Mouse (Mus musculus): ENCODE measurements around the gene Tln2.

Tln2 gene

DNA sequence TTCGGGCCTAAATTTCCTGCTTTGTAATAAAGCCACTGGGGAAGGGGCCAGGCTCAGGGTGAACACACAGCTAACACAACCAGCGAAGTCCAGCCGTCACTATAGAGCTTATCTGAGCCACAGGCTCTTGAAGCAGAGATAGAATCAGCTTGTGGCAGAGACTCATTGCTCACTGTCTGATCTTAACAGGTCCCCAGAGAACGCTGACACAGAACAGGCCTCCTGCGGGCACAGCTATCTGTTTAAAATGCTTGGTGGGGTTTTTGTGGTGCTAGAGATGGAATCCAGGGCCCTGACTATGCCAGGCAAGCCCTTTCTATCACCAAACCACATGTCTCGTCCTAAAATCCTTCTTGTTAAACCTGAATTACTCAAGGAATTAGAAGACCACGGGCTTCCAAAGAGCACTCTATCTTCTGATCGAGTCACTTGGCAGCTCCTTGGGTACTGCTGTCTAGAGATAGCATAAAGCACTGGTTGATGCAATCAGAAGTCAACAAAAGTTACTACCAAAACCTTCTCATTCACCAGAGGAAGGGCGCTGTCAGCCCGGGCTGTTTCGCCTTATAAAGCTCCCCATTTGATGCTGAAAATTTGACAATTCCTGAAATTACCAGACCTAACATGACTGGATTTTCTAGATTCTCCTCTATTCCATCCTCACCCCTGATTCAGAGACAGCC lies 95.9 kb downstream of the Tln2 start:
- no peak for DNase-seq

DNA sequence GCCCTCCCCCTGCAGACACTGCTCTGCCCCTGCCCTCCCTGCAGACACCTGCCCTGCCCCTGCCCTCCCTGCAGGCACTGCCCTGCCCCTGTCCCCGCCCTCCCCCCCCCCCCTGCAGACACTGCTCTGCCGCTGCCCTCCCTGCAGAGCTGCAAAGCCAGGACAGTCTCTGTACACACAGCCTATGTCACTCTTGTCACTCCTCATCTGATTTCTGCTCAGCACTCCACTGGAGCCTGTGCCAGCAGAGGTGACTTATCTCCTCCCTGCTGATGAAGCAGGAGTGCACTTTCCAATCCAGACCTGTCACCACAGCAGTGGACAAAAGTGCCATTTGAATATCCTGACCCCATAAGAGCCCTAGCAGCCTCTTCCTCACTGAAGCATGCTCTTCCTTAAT lies 118.0 kb downstream of the Tln2 start:
- DNase-seq: no peak

DNA sequence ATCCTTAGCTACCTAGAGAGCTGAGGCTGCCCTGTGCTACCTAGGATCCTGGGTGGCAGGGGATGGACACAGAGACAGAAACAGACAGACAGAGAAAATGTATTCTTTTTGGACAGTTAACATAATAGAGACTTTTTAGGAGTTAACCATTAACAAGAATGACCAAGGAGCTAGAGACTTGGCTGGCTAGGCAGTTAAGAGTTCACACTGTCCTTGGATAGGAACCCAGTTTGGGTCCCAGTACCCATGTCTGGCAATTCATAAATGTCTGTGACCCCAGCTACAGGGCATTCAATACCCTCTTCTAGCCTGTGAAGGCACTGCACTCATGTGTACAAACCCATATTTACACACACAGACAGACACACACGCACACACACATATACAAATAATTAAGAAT lies 122.0 kb downstream of the Tln2 start:
- DNase-seq: no peak

DNA sequence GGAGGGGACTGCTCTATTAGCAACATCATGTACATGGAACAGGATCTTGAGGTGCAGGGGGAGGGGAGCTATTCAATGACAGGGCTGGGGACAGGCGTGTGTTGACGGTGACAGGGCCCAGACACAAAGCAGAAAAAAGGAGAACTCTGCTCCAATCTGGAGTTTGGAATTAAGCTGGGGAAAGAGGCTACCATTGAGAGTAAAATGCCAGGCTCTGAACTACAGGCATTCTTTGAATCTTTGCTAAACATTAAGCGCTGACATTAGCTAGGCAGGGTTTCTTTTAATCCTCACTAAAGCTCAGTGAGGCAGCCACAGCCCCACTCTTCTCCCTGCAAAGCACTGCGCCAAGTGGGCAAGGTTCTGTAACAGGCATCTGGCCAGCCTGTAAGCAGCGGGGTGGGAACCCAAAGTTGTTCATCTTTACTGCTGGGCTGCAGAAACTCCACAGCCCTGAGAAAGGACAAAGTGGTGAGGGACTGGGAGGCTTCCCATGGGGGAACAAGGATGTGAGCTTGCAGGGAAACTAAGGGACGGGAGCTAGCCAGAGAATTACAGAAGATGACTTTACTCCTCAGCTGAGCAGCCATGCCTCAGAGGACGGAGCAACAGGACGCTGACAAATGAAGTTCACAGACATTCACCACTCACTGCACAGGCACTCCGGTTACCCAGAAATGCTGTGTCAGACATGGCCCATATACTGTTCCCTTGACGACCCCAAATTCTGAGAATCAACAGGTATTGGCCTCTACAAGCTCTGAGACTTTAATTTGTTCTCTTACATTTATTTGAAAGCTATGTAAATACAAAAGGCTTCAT lies 124.0 kb downstream of the Tln2 start:
- peak; percentile 13 for DNase-seq

DNA sequence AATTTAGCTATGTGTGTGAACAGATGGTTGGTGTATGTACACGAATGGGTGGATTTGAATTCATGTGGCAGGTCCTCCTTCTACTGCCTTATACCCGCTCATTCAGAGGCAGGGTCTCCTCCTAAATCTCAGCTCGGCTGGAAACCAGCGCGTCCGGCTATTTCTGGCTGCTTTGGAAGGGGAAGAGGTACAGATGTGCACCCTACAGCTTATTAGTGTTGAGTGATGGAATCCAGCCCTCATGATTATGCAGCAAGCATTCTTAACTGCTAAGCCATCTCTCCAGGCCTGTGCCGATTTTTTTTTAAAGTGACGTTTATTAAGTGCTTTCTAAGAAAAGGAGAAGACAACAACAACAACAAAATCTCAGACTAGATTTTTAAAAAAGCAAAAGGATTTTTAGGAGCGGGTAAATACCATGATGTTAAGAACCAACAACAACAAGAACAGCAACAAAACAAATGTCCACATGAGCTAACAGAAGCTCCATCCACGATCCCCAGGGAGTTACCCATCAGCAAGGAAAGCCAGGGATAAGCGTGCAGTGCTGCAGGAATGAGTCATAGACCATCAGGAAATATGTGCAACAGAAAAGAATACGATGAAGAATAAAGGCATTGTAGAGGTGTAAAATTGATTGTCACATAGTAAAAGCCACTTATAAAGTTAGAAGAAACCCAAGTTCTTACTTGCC lies 130.2 kb downstream of the Tln2 start:
- DNase-seq: peak; percentile 32

DNA sequence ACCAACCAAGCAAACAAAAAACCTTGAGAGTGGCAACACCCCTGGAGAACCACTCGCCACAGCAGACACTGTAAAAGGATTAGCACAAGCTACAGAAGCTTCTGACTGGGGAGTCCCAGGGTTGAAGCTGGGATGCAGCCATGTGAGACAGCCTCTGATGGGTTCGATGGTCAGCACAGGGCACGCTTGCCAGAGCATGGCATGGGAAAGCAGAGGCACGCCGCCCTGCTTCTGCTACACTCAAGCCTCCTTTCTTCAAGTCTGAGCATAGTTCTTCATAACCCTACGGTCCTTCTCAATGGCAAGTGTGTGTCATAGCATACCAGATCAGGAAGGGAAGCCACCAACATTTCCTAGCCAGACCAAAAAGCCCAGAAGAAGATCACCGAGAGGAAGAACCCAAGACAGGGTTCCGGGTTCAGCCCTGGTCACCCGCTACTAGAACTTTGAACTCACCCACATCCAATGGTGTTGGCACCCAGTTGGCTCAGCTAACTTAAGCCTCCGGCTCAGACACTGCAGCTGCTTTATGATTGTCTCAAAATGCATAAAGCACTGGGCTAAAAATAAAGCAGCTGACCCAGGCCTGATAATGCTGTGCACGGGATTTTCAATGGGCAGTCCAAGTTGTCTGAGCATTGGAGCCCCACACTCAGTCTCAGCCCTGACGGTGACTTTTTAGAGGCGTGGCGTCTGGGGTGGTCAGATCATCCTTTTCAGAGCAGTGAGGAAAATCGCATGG lies 131.0 kb downstream of the Tln2 start:
- no peak for DNase-seq

DNA sequence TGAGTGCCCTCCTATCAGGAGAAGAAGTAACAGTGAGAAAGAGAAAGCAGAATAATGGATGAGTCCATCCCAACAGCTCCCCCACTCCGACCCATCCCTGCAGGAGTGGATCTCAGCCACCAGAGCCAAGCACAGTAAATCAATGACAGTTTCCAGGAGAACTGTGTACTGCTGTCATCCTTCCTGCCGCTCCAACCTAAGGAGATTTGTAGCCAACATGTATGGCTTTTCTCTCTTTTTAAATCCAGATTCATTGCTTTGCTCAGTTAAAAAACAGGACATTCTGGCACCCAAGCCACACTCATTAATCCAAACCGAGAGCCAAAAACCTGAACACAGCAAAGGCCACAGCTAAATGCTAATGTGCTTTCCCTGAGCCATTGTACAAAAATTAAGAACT lies 133.2 kb downstream of the Tln2 start:
- no peak for DNase-seq

DNA sequence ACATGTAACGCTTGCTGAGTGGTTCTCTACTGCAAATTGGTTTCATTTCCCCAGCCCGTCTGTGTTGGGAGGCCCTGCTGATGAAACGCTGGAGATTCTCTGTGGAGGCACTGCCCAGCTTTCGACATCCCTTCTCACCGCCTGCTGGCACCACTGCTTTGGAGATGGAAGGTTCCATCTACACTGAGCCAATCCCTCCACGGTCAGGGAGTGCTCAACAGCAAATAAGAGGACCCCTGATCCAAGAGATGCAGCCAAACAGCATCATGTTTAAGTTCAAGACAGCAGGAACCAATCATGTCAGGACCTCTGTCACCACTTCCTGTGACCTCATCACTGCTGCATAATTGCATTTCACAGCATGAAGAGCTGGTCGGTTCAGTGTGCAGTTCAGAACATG lies 135.4 kb downstream of the Tln2 start:
- DNase-seq: no peak

DNA sequence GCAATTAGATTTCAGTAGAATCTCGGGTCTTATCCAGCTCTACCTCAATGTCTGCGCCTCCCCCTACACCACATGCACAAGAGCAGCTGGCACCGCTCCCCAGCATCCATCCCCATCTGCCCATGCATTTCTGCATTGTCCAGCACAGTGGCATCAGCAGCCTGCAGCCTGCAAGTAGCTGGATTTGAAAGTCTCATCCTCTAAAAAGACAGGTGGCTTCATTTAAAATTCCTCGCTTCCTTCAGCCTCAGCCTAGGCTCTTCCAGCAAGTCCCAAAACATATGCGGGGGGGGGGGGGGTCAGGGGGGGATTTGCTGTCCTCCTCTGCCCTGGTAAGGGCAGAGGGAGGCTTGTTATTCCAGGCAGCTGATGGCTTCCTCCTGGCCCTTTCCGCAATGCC lies 141.4 kb downstream of the Tln2 start:
- no peak for DNase-seq

DNA sequence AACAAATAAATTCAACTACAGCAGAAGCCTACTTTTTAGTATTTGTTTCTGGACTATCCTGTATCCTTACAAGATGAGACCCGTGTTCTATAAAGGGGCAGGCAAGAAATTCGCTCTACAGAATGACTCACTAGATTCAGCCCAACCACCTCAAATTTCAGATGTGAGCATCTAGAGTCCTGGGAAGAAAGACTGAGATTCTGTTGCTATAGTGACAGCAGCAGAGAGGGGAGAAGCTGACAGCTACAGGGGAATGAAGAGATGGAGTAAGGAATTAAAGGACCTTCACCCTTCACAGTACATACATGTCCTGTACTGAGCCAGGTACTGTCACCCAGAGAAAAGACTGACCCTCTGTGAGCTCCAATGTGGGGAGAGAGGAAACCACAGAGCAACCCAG lies 148.8 kb downstream of the Tln2 start:
- no peak for DNase-seq

DNA sequence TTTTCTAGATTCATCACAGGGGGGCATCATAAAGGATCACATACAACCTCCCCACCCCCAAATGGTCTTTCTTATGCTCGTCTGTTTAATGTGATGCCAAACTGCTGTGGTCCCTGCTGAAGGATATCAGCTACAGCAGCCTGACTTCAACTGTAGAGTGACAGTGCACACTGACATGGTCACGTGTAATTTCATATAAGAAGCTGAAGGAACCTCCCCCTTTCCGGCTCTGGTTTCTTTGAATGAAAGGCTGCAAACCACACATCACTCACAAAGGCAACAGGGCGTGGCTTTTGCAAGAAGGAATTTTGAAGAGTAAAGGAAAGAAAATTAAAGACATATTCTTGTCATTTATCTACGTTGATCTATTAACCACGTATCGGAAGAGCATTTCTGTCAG lies 154.8 kb downstream of the Tln2 start:
- no peak for DNase-seq

DNA sequence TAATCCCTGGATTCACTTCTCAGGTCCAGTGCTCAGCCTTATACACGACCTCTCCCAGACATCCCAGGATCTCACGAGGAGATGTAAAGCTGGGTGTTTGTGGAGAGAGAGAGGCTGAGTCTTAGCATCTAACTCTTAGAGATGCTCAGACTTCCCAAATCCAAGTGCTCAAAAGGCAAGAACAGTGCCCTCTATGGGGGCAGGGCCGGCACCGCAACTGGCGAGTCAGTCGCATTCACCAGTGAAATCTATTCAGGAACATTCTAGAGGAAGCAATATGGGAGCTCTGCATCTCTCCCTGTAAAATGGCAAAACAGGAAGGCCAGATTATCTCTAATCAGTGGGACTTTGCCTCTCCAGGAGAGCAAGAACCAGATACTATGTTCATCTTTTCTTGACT lies 159.9 kb downstream of the Tln2 start:
- no peak for DNase-seq

DNA sequence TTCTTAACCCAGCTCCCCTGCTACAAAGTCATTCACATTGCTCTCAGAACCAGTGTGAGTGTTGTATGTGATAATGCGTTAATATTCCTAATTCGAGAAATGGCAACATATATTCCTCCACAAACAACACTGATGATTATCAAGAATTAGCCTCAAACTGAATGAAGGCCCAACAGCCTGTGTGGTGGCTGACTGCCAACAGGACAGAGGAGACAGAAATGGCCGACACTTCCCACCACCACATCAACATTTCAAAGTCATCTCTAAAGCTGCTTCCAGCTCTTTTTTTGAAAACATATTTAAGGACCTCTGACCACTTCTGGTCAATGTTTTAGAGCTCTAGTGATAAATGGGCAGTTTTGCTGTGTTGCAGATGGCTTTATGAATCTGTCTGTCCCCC lies 161.7 kb downstream of the Tln2 start:
- DNase-seq: no peak

DNA sequence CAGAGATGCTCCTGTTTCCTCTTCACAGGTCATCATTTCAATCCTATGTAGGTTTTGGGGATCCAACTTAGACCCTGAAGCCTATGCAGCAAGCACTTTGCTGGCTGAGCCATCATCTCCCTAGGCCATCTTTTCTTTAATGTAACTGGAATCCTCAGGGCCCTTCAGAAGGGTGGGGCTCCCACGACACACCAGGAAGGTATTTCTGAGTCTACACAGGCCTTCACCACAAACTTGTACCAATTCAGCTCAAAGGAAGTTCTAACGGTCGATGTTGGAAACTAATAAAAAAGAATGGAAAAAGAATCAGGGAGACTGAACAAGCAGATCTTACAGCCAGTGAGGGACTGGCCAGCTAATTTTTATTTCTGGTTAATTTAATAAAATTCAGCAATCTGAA lies 163.1 kb downstream of the Tln2 start:
- no peak for DNase-seq

DNA sequence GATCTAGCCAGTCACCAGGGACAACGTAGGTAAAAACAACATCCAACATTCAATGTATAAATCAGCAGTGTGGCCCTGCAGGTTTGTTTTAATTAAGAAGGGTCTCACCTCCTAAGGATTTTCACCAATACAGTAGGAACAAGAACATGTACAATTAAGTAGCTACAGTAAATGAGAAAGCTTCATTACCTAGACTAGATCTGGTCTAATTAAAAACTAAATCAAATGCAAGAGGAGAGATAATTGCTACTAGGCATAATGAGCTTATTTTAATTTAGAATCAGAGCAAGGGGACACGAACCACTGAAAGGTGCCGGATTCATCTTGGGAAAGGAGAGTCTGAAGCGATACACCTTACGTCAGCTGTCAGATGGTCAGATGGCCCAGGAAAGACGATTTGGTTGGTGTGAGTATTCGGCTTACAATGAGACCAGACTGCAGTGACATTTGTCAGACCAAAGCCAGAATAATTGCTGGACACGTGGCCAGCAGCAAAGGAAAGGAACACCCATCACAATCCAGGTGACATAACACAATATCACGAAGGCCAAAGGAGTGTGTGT lies 175.4 kb downstream of the Tln2 start:
- DNase-seq: no peak

DNA sequence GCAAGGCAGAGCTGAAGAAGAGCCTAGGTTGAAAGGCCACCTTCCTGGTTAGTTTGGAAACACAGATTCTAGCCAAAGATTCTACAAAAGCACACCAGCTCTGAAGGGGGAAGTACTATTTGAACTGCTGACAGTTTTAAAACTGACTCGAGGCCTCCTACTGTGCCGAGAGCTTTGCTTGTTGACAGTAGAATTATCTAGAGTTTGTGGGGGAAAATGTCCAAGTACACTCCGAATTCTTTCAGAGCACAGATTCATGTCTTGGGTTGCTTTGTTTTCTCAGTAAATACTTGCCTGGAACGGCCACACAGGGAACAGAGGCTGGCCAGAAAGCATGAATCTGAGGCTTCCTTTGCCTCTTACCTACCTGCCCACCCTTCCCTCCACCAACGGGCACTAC lies 179.4 kb downstream of the Tln2 start:
- no peak for DNase-seq

DNA sequence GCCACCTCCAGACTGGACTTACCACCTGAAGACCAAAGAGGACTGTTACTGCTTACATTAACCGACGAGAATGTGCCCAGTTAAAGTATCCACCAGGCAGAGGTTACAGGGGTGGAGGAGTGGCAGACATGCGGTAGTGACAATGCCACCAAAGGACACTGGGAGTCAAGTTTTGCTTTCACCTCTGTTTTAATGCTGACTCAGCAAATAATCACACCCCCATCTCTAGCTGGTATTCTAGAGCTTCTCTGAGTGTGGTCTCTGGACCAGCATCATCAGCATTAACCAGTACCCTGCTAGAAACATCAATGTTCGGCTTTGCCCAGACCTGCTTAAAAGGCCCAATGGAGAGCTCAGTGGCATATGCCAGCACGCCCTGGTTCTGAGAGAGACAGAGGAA lies 180.7 kb downstream of the Tln2 start:
- DNase-seq: no peak

DNA sequence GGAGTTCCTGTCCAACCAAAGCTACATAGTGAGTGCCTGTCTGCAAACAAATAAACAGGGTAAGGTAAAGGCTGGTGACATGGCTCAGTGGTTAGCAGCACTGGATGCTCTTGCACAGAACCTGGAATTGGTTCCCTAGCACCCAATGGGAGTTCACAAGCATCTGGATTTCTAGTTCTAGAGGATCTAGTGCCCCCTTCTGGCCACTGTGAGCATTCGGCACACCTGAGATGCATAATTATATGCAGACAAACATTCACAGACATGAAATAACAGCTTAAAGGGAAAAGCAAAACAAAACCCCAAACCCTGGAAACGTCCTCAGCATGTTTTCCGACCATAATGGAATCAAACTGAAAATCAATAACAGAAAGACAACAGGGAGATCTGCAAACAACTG lies 191.4 kb downstream of the Tln2 start:
- no peak for DNase-seq

DNA sequence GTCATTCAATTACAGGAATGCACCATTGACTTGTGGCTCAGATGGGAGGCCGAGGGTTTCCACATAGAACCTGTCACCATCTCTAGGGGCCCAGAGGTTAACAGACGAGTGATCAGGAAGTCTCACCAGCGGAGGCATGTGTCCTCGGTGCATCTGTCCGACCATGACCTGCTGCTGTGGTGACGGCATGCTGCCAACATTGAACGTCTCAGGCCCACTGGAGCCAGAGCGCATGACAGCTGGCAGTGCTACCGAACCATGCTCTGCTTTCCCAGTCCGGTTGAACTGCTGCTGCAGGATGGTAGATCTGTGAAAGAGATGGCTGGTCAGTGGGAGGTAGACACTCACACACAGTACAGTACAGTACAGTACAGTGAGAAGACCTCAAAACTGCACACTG lies 197.0 kb downstream of the Tln2 start:
- DNase-seq: no peak

DNA sequence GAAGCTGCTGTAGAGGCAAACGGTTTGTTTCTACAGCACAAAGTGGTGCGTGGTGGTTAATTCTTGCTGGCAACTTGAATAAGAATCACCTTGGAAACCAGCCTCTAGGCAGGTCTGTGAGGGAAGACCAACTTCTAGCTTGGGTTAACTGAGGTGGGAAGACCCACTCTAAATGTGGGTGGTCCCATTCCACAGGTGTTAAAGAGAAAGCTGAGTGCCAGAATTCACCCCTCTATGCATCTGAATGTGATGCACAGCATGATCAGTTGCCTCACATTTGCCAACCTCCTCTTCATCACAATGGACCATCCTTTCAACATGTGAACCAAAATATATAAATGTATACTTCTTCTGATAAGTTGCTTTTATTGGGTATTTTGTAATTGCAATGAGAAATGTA lies 197.4 kb downstream of the Tln2 start:
- DNase-seq: no peak

DNA sequence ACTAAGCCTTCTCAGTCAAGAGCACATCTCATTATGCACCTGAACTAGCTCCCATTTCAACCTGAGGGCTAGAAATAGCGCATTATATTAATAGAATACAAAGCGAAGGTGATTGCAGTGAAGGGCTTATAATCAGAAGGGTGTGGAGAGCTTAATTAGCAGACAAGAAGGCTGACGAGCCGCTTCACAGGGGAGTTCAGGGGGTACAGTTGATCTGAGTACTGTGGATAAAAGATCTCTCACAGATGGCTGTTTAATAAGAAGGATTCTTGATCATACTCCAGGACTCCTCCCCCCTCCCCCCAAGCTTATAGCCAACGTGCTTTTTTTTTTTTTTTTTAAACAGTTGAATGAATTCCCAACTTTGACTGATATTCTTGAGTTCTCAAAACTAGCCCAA lies 198.0 kb downstream of the Tln2 start:
- DNase-seq: no peak

DNA sequence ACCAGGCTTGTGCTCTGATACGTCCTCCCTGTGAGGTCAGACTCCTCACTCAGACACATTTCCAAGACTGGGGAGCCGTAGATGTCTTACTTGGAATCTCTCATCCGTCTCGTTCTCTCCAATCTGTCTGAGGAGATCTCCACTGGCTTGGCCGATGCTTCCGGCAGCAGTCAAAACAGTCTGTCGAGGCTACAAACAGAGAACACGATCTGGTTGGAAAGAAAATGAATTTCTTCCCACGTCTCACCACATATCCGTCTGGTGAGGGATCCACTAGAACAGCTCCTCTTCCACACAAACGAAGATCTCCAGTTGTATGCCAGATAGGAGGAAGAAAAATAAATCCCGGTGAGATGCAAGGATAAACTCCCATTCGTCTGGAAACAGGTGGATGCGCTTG lies 205.1 kb downstream of the Tln2 start:
- DNase-seq: no peak

DNA sequence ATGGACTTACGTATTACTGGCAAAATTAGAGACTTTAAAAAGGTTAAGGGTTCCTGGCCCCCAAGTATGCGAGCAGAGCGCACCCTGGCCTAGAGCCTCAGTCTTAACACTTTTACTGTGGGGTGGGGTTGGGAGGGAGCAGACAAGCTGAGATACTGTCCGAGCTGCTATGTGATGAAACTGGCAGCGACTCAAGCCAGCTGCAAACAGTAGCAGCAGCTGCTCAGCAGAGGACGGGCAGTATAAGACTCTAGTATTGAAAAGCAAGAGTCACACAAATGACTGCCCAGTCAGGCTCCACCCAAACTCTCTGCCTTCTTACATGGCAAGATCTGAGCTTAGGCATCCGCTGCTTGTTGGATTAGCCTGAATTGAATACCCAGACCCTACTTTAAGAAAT lies 206.1 kb downstream of the Tln2 start:
- peak; percentile 26 for DNase-seq

Data from lung, postnatal 14 days (tissue).